Mouse (Mus musculus): Measurements from ENCODE around the gene Mrps18a.

The Mrps18a gene

GRCm38 (mm10) chr17:46152847-46153782, 42.3 kb downstream of the Mrps18a start, which contains the start of gene Mad2l1bp:
Gene Mad2l1bp (minus strand): TSS chr17:46153553.
- DNase-seq = peak; percentile 93

DNA sequence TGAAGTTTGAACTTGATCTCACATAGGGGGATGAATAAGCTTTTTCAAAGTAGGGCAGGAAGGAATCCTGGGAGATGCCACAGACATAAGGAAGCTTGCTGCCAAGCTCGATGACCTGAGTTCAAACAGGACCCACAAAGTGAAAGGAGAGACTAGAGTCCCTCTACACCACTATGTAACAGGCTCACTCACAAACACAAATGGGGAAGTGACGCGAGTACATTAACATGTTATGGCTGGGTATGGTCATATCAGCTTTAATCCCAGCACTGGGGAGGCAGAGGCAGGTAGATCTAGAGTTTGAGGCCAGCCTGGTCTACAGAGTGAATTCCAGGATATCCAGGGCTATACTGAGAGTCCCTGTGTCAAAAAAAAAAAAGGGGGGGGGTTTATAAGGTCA, 43.5 kb downstream of the Mrps18a start:
- DNase-seq = no peak

DNA sequence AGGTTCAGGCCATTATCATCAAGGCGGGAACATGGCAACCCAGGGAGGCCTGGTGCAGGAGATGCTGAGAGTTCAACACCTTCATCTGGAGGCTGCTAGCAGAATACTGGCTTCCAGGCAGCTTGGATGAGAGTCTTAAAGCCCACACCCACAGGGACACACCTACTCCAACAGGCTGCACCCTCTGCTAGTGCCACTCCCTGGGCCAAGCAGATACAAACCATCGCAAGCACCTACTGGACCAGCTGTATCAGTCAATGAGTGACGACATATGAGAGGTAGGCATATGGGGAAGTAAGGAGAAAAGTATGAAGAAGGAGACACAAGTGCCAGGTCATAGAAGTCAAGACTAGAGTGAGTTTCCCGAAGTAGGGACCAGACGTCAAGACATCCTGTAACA, 45.9 kb downstream of the Mrps18a start:
- no peak for DNase-seq

DNA sequence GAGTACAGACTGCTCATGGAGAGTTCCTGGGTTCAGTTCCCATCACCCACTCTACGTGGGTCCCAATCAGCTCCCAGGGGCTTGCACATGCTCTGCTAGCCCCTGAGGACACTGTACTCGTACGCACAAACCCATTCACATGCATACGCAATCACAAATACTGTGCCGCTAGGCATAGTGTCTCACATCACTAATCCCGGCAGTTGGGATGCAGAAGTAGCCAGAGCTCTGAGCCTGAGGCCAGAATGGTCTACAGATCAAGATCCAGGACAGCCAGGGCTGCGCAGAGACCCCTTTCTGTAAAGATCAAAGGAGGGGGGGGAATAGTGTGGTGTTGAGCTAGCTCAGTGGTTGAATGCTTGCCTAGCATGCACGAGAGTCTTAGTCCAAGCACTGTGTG, 46.3 kb downstream of the Mrps18a start:
- no peak for DNase-seq

DNA sequence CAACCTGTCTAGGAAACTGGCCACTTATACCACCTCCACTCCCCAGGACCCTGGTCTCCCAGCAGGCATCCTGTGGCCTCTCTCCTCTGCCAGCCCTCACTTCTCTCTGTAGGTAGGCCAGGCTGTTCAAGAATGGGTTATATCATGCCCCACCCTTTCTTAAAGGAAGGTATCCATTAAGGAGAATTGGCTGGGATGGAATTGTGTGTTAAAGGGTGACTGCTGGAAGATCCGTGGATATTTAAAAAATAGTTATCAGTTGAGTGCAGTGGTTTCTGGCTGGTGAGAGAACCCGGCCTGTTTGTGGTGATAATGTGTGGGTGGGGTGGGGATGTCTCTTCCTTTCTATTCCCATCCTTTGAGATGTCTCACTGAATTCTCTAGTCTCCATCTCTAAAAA, 48.5 kb downstream of the Mrps18a start:
- no peak for DNase-seq

DNA sequence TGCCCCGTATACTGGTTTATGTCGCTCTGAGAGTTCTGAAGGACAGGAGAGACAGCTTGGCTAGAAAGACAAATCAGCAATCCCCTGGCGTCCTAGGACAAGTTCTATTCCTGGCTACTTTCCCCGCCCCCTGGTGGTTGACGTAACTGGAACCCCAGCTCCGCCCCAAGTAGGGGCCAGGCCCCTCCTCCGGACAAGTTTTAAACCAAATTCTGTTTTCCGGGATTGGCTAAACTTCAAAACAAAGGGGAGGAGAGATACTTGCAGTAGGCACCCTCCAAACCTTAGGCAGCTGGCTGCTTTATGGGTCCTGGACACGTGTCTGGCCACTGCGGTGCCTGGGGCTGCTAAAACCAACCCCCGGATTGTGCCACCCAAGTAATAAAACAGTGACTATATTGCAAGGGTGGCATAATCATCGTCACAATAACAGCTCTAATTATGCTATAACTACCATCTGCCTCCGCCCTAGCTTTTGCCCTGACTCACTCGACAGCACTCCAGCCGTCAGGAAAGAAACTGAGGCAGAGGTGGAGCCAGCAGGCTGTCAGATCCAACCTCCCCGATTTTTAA, 49.4 kb downstream of the Mrps18a start:
- DNase-seq = peak; percentile 88

DNA sequence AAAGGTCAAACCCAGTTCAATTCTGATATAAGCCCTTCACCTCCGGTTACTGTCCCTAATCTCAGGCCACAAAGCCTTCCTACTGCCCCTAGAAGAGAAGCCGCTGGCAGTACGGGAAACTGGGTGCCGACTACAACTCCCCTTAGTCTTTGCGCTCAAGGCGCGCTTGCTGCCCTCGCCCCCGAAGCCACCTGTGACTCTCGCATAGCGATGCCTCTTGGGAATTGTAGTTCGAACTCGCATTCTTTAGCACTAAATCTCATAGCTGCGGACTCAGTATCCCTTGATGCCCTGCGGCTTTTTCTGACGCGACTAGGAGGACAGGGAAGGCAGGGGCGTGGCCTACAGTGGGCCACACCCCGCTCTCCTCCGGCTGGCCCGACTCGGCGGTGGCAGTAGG, 49.9 kb downstream of the Mrps18a start, which contains the start of gene Gtpbp2:
Gene Gtpbp2, plus strand, starts transcription at position 347 of the 400 bp plus-strand sequence.
- DNase-seq = peak; percentile 99

- no peak for DNase-seq
These were observed 50.4 kb downstream of the Mrps18a start for GRCm38 (mm10) chr17:46161179-46161578.

- DNase-seq = no peak
These were observed 50.9 kb downstream of the Mrps18a start for GRCm38 (mm10) chr17:46161710-46162109.

- no peak for DNase-seq
These were observed 51.8 kb downstream of the Mrps18a start for GRCm38 (mm10) chr17:46162551-46162950.

DNA sequence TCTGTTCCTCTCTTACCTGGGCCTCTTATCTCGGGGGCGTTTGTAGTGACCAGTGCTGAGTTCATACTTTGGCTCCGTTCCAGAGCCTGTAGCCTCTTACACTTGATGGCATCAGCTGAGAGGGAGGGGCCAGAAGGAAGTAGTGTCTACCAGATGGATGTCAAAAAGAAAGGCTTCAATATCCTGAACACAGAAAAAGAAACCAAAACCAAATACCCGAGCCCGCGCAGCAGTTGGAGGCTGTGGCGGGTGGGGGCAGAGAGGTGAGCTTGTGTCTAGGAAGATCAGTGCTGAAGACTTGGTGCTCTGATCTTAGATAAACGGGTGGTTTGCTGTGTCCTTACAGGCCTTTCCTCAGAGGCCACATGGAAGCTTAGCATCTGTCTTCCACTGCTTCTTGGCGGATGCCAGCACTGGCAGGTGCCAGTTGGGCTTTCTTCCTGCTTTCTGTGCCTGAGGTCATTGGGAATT, 52.2 kb downstream of the Mrps18a start:
- no peak for DNase-seq

GRCm38 (mm10) chr17:46164301-46164700, 53.5 kb downstream of the Mrps18a start:
- no peak for DNase-seq

DNA sequence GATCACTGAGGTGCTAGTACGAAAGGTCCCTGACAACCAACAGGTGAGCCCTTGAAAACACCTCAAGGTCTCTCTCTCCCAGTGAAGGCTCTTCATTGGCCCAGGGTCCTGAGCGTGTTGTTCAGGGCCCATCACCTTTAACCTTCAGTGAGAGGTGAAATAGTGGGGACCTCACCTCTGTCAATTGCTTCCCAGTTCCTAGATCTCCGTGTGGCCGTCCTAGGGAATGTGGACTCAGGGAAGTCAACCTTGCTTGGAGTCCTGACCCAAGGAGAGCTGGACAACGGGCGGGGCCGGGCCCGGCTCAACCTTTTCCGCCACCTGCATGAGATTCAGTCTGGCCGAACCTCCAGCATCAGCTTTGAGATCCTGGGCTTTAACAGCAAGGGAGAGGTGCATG, 54.0 kb downstream of the Mrps18a start:
- DNase-seq = no peak

- DNase-seq = no peak
These were observed 54.7 kb downstream of the Mrps18a start for GRCm38 (mm10) chr17:46165460-46165859.

- no peak for DNase-seq
These were observed 55.5 kb downstream of the Mrps18a start for GRCm38 (mm10) chr17:46166270-46166669.

DNA sequence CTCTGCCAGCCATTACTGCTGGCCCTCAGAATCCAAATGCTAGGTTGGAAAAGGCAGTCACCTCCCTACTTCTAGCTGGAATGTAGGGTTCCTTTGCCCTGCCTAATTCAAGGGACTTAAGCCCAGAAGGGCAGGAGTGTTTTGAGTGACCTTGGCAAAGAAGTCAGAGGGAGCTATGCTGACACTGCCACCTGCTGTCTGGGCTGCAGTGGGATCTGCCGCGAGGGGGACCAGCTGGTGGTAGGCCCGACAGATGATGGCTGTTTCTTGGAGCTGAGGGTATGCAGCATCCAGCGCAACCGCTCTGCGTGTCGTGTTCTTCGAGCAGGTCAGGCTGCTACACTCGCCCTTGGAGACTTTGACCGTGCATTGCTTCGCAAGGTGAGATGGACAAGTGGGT, 56.2 kb downstream of the Mrps18a start:
- no peak for DNase-seq

- no peak for DNase-seq
These were observed 57.5 kb downstream of the Mrps18a start for GRCm38 (mm10) chr17:46168318-46168717.

- DNase-seq = no peak
These were observed 58.0 kb downstream of the Mrps18a start for GRCm38 (mm10) chr17:46168768-46169167.

DNA sequence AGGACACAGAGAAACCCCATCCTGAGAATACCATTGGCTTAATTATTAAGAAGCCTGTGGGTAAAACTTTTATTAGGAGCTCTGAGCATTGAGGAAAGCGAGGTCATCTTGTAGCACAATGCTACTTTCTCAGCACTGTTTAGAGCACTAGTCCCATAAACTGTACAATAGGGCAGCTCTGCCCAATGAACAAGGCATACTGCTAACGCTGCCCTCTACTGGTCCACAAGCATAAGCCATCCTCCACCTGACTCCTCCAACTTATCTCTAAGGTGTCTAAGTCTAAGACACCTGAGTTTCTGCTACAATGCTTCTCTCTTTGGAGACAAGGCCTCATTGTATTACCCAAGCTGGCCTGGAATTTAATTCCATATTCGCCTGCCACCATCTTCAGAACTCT, 59.8 kb downstream of the Mrps18a start:
- DNase-seq = no peak

Data from layer of hippocampus, adult 9-11 months (tissue).